Mouse (Mus musculus) MEL (cell line): ENCODE measurements around the gene Cnn3. TPM values are rescaled to one million over a fixed set of nuclear protein-coding genes. Genes with fewer than 3 reads are reported as not detected.

Experiments used
- DNase-seq: peaks from one replicate; pipeline ENCODE4 v3.0.0; 2011; ENCODE audit warnings: low read depth, low spot score
- H3K27ac ChIP-seq: 2 replicates; pipeline ENCODE4 v1.5.1; 2012; ENCODE audit warnings: low read depth, mild to moderate bottlenecking, control low read depth, low read length, moderate library complexity; ENCODE audit not compliant: control insufficient read depth
- H3K27me3 ChIP-seq, 2 experiments: fragments of 150-350 bp in 1 of 2; sonication (generic) in 1 of 2; 2 replicates each; pipeline ENCODE4 v1.6.1; 2012; ENCODE audit warnings: low read length in 2 of 2, mild to moderate bottlenecking in 2 of 2, improper control_type of control experiment in 1 of 2, moderate library complexity in 1 of 2; ENCODE audit not compliant: insufficient read depth in 2 of 2, control insufficient read depth in 1 of 2
- H3K36me3 ChIP-seq, 2 experiments: 2 replicates each; pipeline ENCODE4 v1.6.1; 2012 to 2014; ENCODE audit warnings: low read length in 2 of 2, improper control_type of control experiment in 1 of 2, inconsistent platforms in 1 of 2, mild to moderate bottlenecking in 1 of 2; ENCODE audit not compliant: insufficient read depth in 2 of 2, control insufficient read depth in 1 of 2
- H3K4me1 ChIP-seq, 2 experiments: fragments of 150-350 bp in 1 of 2; sonication (generic) in 1 of 2; 2 replicates each; pipeline ENCODE4 v1.6.1; 2012; ENCODE audit warnings: low read length in 2 of 2, improper control_type of control experiment in 1 of 2, mild to moderate bottlenecking in 1 of 2; ENCODE audit not compliant: insufficient read depth in 2 of 2, control insufficient read depth in 1 of 2
- H3K4me3 ChIP-seq, 2 experiments: fragments of 150-350 bp in 1 of 2; sonication (generic) in 1 of 2; 2 replicates each; pipeline ENCODE4 v1.5.1; 2012; ENCODE audit warnings: low read depth in 2 of 2, low read length in 2 of 2, mild to moderate bottlenecking in 2 of 2, moderate library complexity in 2 of 2, control low read depth in 1 of 2, improper control_type of control experiment in 1 of 2; ENCODE audit not compliant: control insufficient read depth in 1 of 2, insufficient read depth in 1 of 2
- H3K79me2 ChIP-seq: 2 replicates; pipeline ENCODE4 v1.6.1; 2012; ENCODE audit warnings: mild to moderate bottlenecking, low read length, moderate library complexity; ENCODE audit not compliant: control insufficient read depth, poor library complexity, insufficient read depth
- H3K9ac ChIP-seq: 2 replicates; pipeline ENCODE4 v1.6.1; 2012; ENCODE audit warnings: low read depth, mild to moderate bottlenecking, control low read depth, low read length, moderate library complexity; ENCODE audit not compliant: control insufficient read depth, poor library complexity, severe bottlenecking
- H3K9me3 ChIP-seq: fragments of 150-350 bp; sonication (generic); replicated peaks from 2 replicates; pipeline ENCODE4 v1.6.1; 2012; ENCODE audit warnings: mild to moderate bottlenecking, low read length, improper control_type of control experiment, moderate library complexity; ENCODE audit not compliant: insufficient read depth
- CHD2 ChIP-seq: IDR thresholded peaks from 2 replicates; pipeline ENCODE4 v1.6.1; 2011; ENCODE audit warnings: low read length, improper control_type of control experiment
- GABPA ChIP-seq: IDR thresholded peaks from 2 replicates; pipeline ENCODE4 v1.6.1; 2012; ENCODE audit warnings: low read depth, mild to moderate bottlenecking, inconsistent platforms, low read length, improper control_type of control experiment, moderate library complexity
- HCFC1 ChIP-seq: IDR thresholded peaks from 2 replicates; pipeline ENCODE4 v1.6.1; 2012; ENCODE audit warnings: low read depth, mild to moderate bottlenecking, inconsistent platforms, low read length, improper control_type of control experiment, moderate library complexity
- JUND ChIP-seq: IDR thresholded peaks from 2 replicates; pipeline ENCODE4 v1.6.1; 2011; ENCODE audit warnings: low read depth, mild to moderate bottlenecking, improper control_type of control experiment, low read length
- KAT2A ChIP-seq: conservative IDR thresholded peaks from 2 replicates; pipeline ENCODE4 v1.6.1; 2012; ENCODE audit warnings: low read depth, low read length, improper control_type of control experiment, inconsistent platforms
- MAFK ChIP-seq: IDR thresholded peaks from 2 replicates; pipeline ENCODE4 v1.6.1; 2011; ENCODE audit warnings: low read depth, mild to moderate bottlenecking, low read length, improper control_type of control experiment, borderline replicate concordance
- MAX ChIP-seq: IDR thresholded peaks from 2 replicates; pipeline ENCODE4 v1.6.1; 2011; ENCODE audit warnings: low read length, improper control_type of control experiment
- MAZ ChIP-seq: IDR thresholded peaks from 2 replicates; pipeline ENCODE4 v1.6.1; 2012; ENCODE audit warnings: low read depth, mild to moderate bottlenecking, inconsistent platforms, low read length, improper control_type of control experiment
- MEF2A ChIP-seq: IDR thresholded peaks from 2 replicates; pipeline ENCODE4 v1.6.1; 2014; ENCODE audit warnings: low read depth, mild to moderate bottlenecking, inconsistent platforms, low read length, improper control_type of control experiment; ENCODE audit not compliant: poor library complexity, insufficient replicate concordance, severe bottlenecking; ENCODE audit errors: extremely low read depth
- MYB ChIP-seq: IDR thresholded peaks from 2 replicates; pipeline ENCODE4 v1.6.1; 2011; ENCODE audit warnings: mild to moderate bottlenecking, low read depth, low read length, improper control_type of control experiment
- MYC ChIP-seq: IDR thresholded peaks from 2 replicates; pipeline ENCODE4 v1.6.1; 2011; ENCODE audit warnings: low read depth, mild to moderate bottlenecking, low read length, improper control_type of control experiment, moderate library complexity
- NELFE ChIP-seq: IDR thresholded peaks from 2 replicates; pipeline ENCODE4 v1.6.1; 2011; ENCODE audit warnings: low read depth, low read length, improper control_type of control experiment
- POLR2AphosphoS2 ChIP-seq: IDR thresholded peaks from 2 replicates; pipeline ENCODE4 v1.6.1; 2011; ENCODE audit warnings: low read length, improper control_type of control experiment
- SMC3 ChIP-seq: IDR thresholded peaks from 2 replicates; pipeline ENCODE4 v1.6.1; 2011; ENCODE audit warnings: low read depth, low read length, improper control_type of control experiment
- TAL1 ChIP-seq: IDR thresholded peaks from 2 replicates; pipeline ENCODE4 v1.6.1; 2012; ENCODE audit warnings: mild to moderate bottlenecking, inconsistent platforms, low read length, moderate library complexity, mixed read lengths
- TBP ChIP-seq: IDR thresholded peaks from 2 replicates; pipeline ENCODE4 v1.8.0; 2011; ENCODE audit warnings: low read depth, low read length, improper control_type of control experiment
- TCF12 ChIP-seq: IDR thresholded peaks from 2 replicates; pipeline ENCODE4 v1.6.1; 2014; ENCODE audit warnings: low read depth, mild to moderate bottlenecking, inconsistent platforms, low read length, improper control_type of control experiment, moderate library complexity
- ZNF384 ChIP-seq: IDR thresholded peaks from 2 replicates; pipeline ENCODE4 v1.6.1; 2012; ENCODE audit warnings: low read depth, mild to moderate bottlenecking, inconsistent platforms, low read length, improper control_type of control experiment
- polyA plus RNA-seq, 2 experiments: library from polyadenylated mRNA; stranded (reverse) in 1 of 2; unstranded in 1 of 2; fragments of >175 nt in 1 of 2; fragments of >200 nt in 1 of 2; gene quantifications; 2 replicates each; pipeline versions ENCODE4 v1.2.1 to v1.2.4; 2012; ENCODE audit warnings: low replicate concordance in 2 of 2, low read depth in 1 of 2; ENCODE audit not compliant: insufficient read length in 2 of 2, insufficient read depth in 1 of 2, missing spikeins in 1 of 2
- total RNA-seq: library from RNA; depleted of rRNA; stranded (reverse); fragments of 300-350 nt; gene quantifications from 2 replicates; pipeline ENCODE4 v1.2.3, GENCODE M21; 2012

Gene Cnn3
- total and polyA plus RNA-seq, 3 experiments = not detected

GRCm38 (mm10) chr3:121448606-121449005 lies 22.3 kb downstream of the Cnn3 start:
- Histone ChIP-seq H3K4me3 (no peak overlapping the region), H3K27me3 (no peaks in the 10 kb centered on the region), H3K9me3 (no peaks in the 10 kb centered on the region), H3K4me1 (0 out of 4 replicates have a peak, but pooled peaks cover 0 to 7% of the 10 kb centered on the region in 2 experiments), H3K79me2 (no peaks in the 10 kb centered on the region), H3K9ac (no peak overlapping the region), H3K27ac (no peak overlapping the region), H3K36me3 (no peaks in the 10 kb centered on the region; a peak in 1 of 4 replicates)
- DNase-seq = no peak
- TF ChIP-seq CHD2 (no peak), TAL1 (no peak), ZNF384 (no peak), TBP (no peak), TCF12 (no peak), GABPA (no peak), MEF2A (no peak), KAT2A (no peak), MAZ (no peak), JUND (no peak), MYC (no peak)

GRCm38 (mm10) chr3:121449527-121449926 lies 23.2 kb downstream of the Cnn3 start:
- Histone ChIP-seq H3K4me3 (no peak overlapping the region), H3K27ac (no peak overlapping the region), H3K79me2 (no peaks in the 10 kb centered on the region), H3K4me1 (0 out of 4 replicates have a peak, but pooled peaks cover 0 to under 1% of the 10 kb centered on the region in 2 experiments), H3K36me3 (no peaks in the 10 kb centered on the region; a peak in 1 of 4 replicates), H3K27me3 (no peaks in the 10 kb centered on the region), H3K9ac (no peak overlapping the region), H3K9me3 (no peaks in the 10 kb centered on the region)
- no peak for TF ChIP-seq GABPA
- no peak for DNase-seq

GRCm38 (mm10) chr3:121451404-121451803 lies 25.1 kb downstream of the Cnn3 start:
- TF ChIP-seq MEF2A (no peak), CHD2 (no peak), NELFE (no peak), HCFC1 (no peak), JUND (no peak), MAX (no peak), MAFK (no peak), MYB (no peak), POLR2AphosphoS2 (no peak), SMC3 (no peak), MAZ (no peak), GABPA (no peak)
- Histone ChIP-seq H3K4me1 (no peaks in the 10 kb centered on the region), H3K4me3 (no peak overlapping the region), H3K9ac (no peak overlapping the region), H3K36me3 (no peaks in the 10 kb centered on the region), H3K27ac (no peak overlapping the region), H3K27me3 (no peaks in the 10 kb centered on the region), H3K79me2 (no peaks in the 10 kb centered on the region), H3K9me3 (no peaks in the 10 kb centered on the region)
- DNase-seq = no peak
